Mouse (Mus musculus) midbrain, embryonic 15.5 days (tissue): Measurements from ENCODE around the gene Pigu. TPM values are rescaled to one million over a fixed set of nuclear protein-coding genes. Genes with fewer than 3 reads are reported as not detected.

Source experiments
- ATAC-seq: fragments of 200-750 bp; cut with Nextera tagmentation; replicated peaks from 2 replicates; pipeline ENCODE4 v1.8.0; 2017; ENCODE audit warnings: moderate TSS enrichment
- H3K27ac ChIP-seq: fragments of 300-500 bp; sonication (generic); 2 replicates; pipeline ENCODE4 v1.5.1; 2015; ENCODE audit warnings: mild to moderate bottlenecking, inconsistent platforms
- H3K27me3 ChIP-seq: fragments of 300-500 bp; sonication (generic); replicated peaks from 2 replicates; pipeline ENCODE4 v1.6.1; 2015; ENCODE audit warnings: inconsistent platforms
- H3K36me3 ChIP-seq: fragments of 300-500 bp; sonication (generic); replicated peaks from 2 replicates; pipeline ENCODE4 v1.6.1; 2015; ENCODE audit warnings: inconsistent platforms
- H3K4me1 ChIP-seq: fragments of 300-500 bp; sonication (generic); 2 replicates; pipeline ENCODE4 v1.6.1; 2015; ENCODE audit warnings: inconsistent platforms
- H3K4me2 ChIP-seq: fragments of 300-500 bp; sonication (generic); 2 replicates; pipeline ENCODE4 v1.6.1; 2015; ENCODE audit warnings: inconsistent platforms, mild to moderate bottlenecking, moderate library complexity
- H3K4me3 ChIP-seq: fragments of 300-500 bp; sonication (generic); 2 replicates; pipeline ENCODE4 v1.5.1; 2015; ENCODE audit warnings: mild to moderate bottlenecking, inconsistent platforms
- H3K9ac ChIP-seq: fragments of 300-500 bp; sonication (generic); 2 replicates; pipeline ENCODE4 v1.6.1; 2015; ENCODE audit warnings: mild to moderate bottlenecking, inconsistent platforms
- H3K9me3 ChIP-seq: fragments of 300-500 bp; sonication (generic); 2 replicates; pipeline ENCODE4 v1.6.1; 2016; ENCODE audit warnings: inconsistent platforms
- whole genome bisulfite sequencing: fragments of 180-500 bp; shearing (Covaris S2); methylation state at CpG from one replicate; pipeline ENCODE4 v1.1.7; 2015; ENCODE audit warnings: mixed read lengths; 5-methylcytosine and 5-hydroxymethylcytosine counted together
- polyA plus RNA-seq: library from polyadenylated mRNA; unstranded; fragments of >200 nt; fragmentation: Nextera tagmentation; extraction: Ambion mirVana; gene quantifications from 2 replicates; pipeline ENCODE4 v1.2.1, GENCODE M21; 2015

The Pigu gene
- 62.0 and 63.8 TPM in 2 replicates for polyA plus RNA-seq

GRCm38 (mm10) chr2:155356971-155357591 is at the start of gene Pigu:
Gene Pigu, minus strand, starts transcription at chr2:155357430.
- H3K27me3 ChIP-seq: no peaks in the 10 kb centered on the region
- peaks cover 17% of the 10 kb centered on the region for H3K4me1 ChIP-seq
- peak within 1 kb of the TSS; percentile 69 for H3K4me2 ChIP-seq
- peak within 1 kb of the TSS; percentile 54 for H3K9ac ChIP-seq
- peak within 1 kb of the TSS; percentile 83 for H3K27ac ChIP-seq
- H3K4me3 ChIP-seq: peak within 1 kb of the TSS; percentile 60
- under 1% methylated on average over 38 of the region's 38 CpGs for WGBS
- peak; percentile 99 for ATAC-seq
- H3K9me3 ChIP-seq: no peaks in the 10 kb centered on the region
- H3K36me3 ChIP-seq: no peaks in the 10 kb centered on the region

- ATAC-seq: no peak
Measured at GRCm38 (mm10) chr2:155404635-155405034, 47.4 kb upstream of the Pigu start.

GRCm38 (mm10) chr2:155401926-155402325 is 44.7 kb upstream of the Pigu start:
- Histone ChIP-seq H3K4me2 (no peak overlapping the region), H3K9ac (no peak overlapping the region), H3K27me3 (no peaks in the 10 kb centered on the region), H3K27ac (no peak overlapping the region), H3K36me3 (peaks cover 32% of the 10 kb centered on the region), H3K4me3 (no peak overlapping the region), H3K9me3 (no peaks in the 10 kb centered on the region), H3K4me1 (no peaks in the 10 kb centered on the region)
- 96% methylated on average over 4 of the region's 4 CpGs for WGBS
- no peak for ATAC-seq

More at GRCm38 (mm10) chr2:155404635-155405034, 47.4 kb upstream of the Pigu start:
- Histone ChIP-seq H3K36me3 (peaks cover 39% of the 10 kb centered on the region), H3K4me3 (no peak overlapping the region), H3K9me3 (no peaks in the 10 kb centered on the region), H3K4me1 (no peaks in the 10 kb centered on the region), H3K27me3 (no peaks in the 10 kb centered on the region), H3K27ac (no peak overlapping the region), H3K4me2 (no peak overlapping the region), H3K9ac (no peak overlapping the region)
- 100% methylated on average over 1 of the region's 1 CpGs for WGBS

- Histone ChIP-seq H3K4me2 (no peak overlapping the region), H3K36me3 (peaks cover 16% of the 10 kb centered on the region), H3K27me3 (no peaks in the 10 kb centered on the region), H3K9ac (no peak overlapping the region), H3K27ac (no peak overlapping the region), H3K9me3 (no peaks in the 10 kb centered on the region), H3K4me3 (no peak overlapping the region), H3K4me1 (no peaks in the 10 kb centered on the region)
- no peak for ATAC-seq
Measured at GRCm38 (mm10) chr2:155400276-155400675, 43.0 kb upstream of the Pigu start.

GRCm38 (mm10) chr2:155394586-155394985 is 37.4 kb upstream of the Pigu start:
- Histone ChIP-seq H3K27ac (no peak overlapping the region), H3K4me1 (no peaks in the 10 kb centered on the region), H3K4me2 (no peak overlapping the region), H3K27me3 (no peaks in the 10 kb centered on the region), H3K9me3 (no peaks in the 10 kb centered on the region), H3K9ac (no peak overlapping the region), H3K36me3 (peaks cover 12% of the 10 kb centered on the region), H3K4me3 (no peak overlapping the region)
- no peak for ATAC-seq
- 87% methylated on average over 5 of the region's 5 CpGs for WGBS

- no peaks in the 10 kb centered on the region for H3K27me3 ChIP-seq
- WGBS: 92% methylated on average over 2 of the region's 2 CpGs
- no peak overlapping the region for H3K4me2 ChIP-seq
- no peak overlapping the region for H3K4me3 ChIP-seq
- peaks cover 32% of the 10 kb centered on the region for H3K4me1 ChIP-seq
- no peaks in the 10 kb centered on the region for H3K9me3 ChIP-seq
- H3K36me3 ChIP-seq: peaks cover 22% of the 10 kb centered on the region
- ATAC-seq: no peak
- no peak overlapping the region for H3K27ac ChIP-seq
- no peak overlapping the region for H3K9ac ChIP-seq
Measured at GRCm38 (mm10) chr2:155388573-155388972, 31.3 kb upstream of the Pigu start.

GRCm38 (mm10) chr2:155387052-155387451 is 29.8 kb upstream of the Pigu start:
- H3K27me3 ChIP-seq: no peaks in the 10 kb centered on the region
- peaks cover 22% of the 10 kb centered on the region for H3K36me3 ChIP-seq
- H3K4me3 ChIP-seq: no peak overlapping the region
- no peak overlapping the region for H3K9ac ChIP-seq
- ATAC-seq: no peak
- H3K4me1 ChIP-seq: peaks cover 45% of the 10 kb centered on the region
- H3K4me2 ChIP-seq: no peak overlapping the region; the same call in 1 of the 2 replicates
- H3K9me3 ChIP-seq: no peaks in the 10 kb centered on the region
- 67% methylated on average over 4 of the region's 4 CpGs for WGBS
- H3K27ac ChIP-seq: no peak overlapping the region

- no peak for ATAC-seq
- H3K4me1 ChIP-seq: peaks cover 45% of the 10 kb centered on the region
- peaks cover 22% of the 10 kb centered on the region for H3K36me3 ChIP-seq
- 0 out of 2 replicates have a peak overlapping the region, but pooled peaks have one; percentile 9 for H3K27ac ChIP-seq
- H3K4me3 ChIP-seq: no peak overlapping the region
- H3K27me3 ChIP-seq: no peaks in the 10 kb centered on the region
- H3K9me3 ChIP-seq: no peaks in the 10 kb centered on the region
- H3K4me2 ChIP-seq: peak overlapping the region; percentile 22; the same call in 1 of the 2 replicates
- WGBS: 18% methylated on average over 27 of the region's 27 CpGs
- H3K9ac ChIP-seq: no peak overlapping the region
Measured at GRCm38 (mm10) chr2:155386534-155386899, 29.3 kb upstream of the Pigu start.

GRCm38 (mm10) chr2:155385731-155386533 is 28.7 kb upstream of the Pigu start:
- H3K36me3 ChIP-seq: peaks cover 22% of the 10 kb centered on the region
- ATAC-seq: no peak
- H3K27me3 ChIP-seq: no peaks in the 10 kb centered on the region
- H3K4me1 ChIP-seq: peaks cover 46% of the 10 kb centered on the region
- H3K27ac ChIP-seq: 0 out of 2 replicates have a peak overlapping the region, but pooled peaks have one; percentile 39
- peak overlapping the region; percentile 73; the same call in 1 of the 2 replicates for H3K4me2 ChIP-seq
- H3K9me3 ChIP-seq: no peaks in the 10 kb centered on the region
- WGBS: 41% methylated on average over 18 of the region's 18 CpGs
- peak overlapping the region; percentile 4; the same call in 1 of the 2 replicates for H3K9ac ChIP-seq
- H3K4me3 ChIP-seq: no peak overlapping the region

GRCm38 (mm10) chr2:155385090-155385489 is 27.9 kb upstream of the Pigu start:
- WGBS: 19% methylated on average over 7 of the region's 7 CpGs
- peak overlapping the region; percentile 39; the same call in 1 of the 2 replicates for H3K27ac ChIP-seq
- H3K27me3 ChIP-seq: no peaks in the 10 kb centered on the region
- no peak overlapping the region for H3K4me3 ChIP-seq
- no peaks in the 10 kb centered on the region for H3K9me3 ChIP-seq
- no peak for ATAC-seq
- peak overlapping the region; percentile 4; the same call in 1 of the 2 replicates for H3K9ac ChIP-seq
- H3K4me1 ChIP-seq: peaks cover 55% of the 10 kb centered on the region
- H3K4me2 ChIP-seq: peak overlapping the region; percentile 73
- H3K36me3 ChIP-seq: peaks cover 22% of the 10 kb centered on the region

- Histone ChIP-seq H3K27ac (peak overlapping the region; percentile 98; the same call in 1 of the 2 replicates), H3K4me3 (peak overlapping the region; percentile 61), H3K27me3 (no peaks in the 10 kb centered on the region), H3K4me1 (peaks cover 60% of the 10 kb centered on the region), H3K9me3 (no peaks in the 10 kb centered on the region), H3K9ac (peak overlapping the region; percentile 90), H3K36me3 (peaks cover 7% of the 10 kb centered on the region), H3K4me2 (peak overlapping the region; percentile 73)
- 84% methylated on average over 2 of the region's 2 CpGs for WGBS
- no peak for ATAC-seq
Measured at GRCm38 (mm10) chr2:155382791-155383438, 25.7 kb upstream of the Pigu start.

- no peaks in the 10 kb centered on the region for H3K27me3 ChIP-seq
- ATAC-seq: peak; percentile 41
- 0 out of 2 replicates have a peak, but pooled peaks cover 4% of the 10 kb centered on the region for H3K36me3 ChIP-seq
- peak overlapping the region; percentile 73 for H3K4me2 ChIP-seq
- peak overlapping the region; percentile 90 for H3K9ac ChIP-seq
- peak overlapping the region; percentile 98 for H3K27ac ChIP-seq
- peak overlapping the region; percentile 61 for H3K4me3 ChIP-seq
- H3K4me1 ChIP-seq: peaks cover 60% of the 10 kb centered on the region
- no peaks in the 10 kb centered on the region for H3K9me3 ChIP-seq
- 17% methylated on average over 6 of the region's 6 CpGs for WGBS
Measured at GRCm38 (mm10) chr2:155382332-155382700, 25.1 kb upstream of the Pigu start.
